Mouse (Mus musculus) neutrophil, adult 65 days (primary cell): ENCODE data around the gene Olfr1416. TPM values are rescaled to one million over a fixed set of nuclear protein-coding genes. Genes with fewer than 3 reads are reported as not detected.

Source experiments
- total RNA-seq: library from RNA; stranded (reverse); gene quantifications from 2 replicates; pipeline ENCODE4 v1.2.4, GENCODE M21; 2023

Olfr1416 gene
- total RNA-seq: not detected in 2 replicates

DNA sequence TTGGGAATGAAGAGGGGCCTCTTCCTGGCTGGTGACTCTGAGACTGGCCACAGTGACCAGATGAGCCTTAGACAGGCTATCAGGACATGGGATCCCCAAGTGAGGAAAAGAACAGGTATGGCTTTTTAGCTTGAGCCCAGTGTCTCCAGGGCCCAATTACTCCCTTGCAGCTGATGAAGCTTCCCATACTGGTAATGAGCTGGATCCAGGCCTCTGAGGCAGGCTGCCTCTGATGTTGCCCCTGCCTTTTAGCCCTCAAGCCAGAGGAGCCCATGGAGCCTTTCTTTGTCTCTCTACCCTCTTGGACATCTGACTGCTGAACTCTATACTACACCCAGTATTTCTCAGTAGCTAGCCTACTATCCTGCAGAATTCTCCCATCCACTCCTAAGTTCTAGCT, at the start of gene Olfr1416:
Olfr1416 (minus strand) TSS at position 101 of the 400 bp plus-strand sequence.

DNA sequence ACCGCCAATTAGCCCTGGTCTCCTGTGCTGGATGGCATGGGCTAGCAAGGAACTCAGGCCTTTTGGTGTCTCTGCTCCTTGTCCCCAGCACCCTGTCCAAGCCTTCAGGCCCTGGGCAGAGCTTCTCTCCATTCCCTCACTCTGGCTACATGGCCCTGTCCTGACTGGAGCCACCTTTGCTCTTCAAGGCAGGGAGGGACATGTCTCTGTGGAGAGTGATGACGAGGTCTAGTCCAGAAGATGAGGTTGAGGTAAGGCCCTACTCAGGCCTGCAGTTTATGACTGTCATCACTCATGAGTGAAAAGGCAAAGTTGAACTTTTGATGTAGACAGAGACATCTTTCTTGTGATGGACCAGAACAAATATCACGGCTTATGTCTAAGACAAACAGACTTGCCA, 33.6 kb upstream of the Olfr1416 start, which contains the start of gene Olfr1414:
Olfr1414 (minus strand) TSS at position 101 of the 400 bp plus-strand sequence.

DNA sequence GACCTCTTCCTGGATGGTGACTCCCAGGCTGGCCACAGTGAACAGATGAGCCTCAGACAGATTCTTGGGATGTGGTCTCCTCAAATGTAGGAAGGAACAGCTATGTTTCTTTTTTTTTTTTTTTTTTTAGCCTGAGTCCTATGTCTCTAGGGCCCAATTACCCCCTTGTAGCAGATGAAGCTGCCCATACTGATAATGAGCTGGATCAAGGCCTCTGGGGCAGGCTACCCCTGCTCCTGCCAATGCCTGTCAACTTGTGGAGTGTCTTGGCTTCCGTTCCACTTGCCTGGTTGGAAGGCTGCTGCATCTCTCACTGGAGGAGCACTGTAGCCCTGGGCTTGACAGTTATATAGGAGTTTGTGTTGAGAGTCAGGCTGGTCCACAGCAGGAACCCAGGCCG, 11.1 kb upstream of the Olfr1416 start, which contains the start of gene Olfr1415:
Olfr1415 (minus strand) TSS at position 101 of the 400 bp plus-strand sequence.

DNA sequence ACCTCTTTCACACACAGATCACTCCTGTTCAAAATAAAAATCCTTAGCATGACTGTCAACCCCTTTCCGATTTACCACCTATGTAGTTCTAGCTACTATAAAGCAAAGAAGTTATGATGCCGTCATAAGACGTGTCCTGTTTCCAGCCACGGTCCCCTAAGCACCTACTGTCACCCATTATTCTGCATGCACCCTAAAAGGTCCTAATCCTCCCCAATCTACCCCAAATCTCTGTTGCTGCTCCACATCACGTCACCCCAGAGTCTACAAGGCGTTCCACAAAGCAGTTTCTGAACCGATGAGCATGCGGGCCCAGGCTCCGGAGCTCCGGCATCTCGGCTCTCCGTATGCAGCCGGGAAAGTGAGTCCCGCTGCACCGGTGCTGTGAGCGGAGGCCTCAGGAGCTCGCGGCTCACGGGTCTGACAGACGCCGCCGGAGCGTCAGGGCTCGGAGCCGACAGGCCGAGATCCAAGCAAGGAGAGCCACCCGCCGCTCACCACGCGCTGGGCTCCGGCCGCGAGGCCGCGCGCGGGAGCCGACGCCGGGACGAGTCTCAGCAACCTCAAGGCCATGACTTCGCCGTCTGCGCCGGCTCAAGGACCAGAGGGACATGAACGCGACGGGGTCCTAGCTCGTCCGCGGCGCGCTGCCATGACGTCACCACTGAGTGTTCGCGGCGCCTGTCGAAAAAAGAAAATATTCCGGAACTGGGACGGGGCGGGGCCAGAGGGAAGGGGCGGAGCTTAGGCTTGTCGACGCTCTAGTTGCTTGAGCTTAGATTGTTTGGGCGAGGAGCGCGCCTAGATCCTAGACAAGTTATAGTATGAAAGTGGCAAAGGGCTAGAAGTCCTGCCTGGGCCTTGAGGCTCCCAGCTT, 11.5 kb downstream of the Olfr1416 start, which contains the start of gene Ndufa10:
Ndufa10 (minus strand) TSS at position 696 of the 877 bp plus-strand sequence.

Other genes starting within 250 kb of the Olfr1416 start
- gene Ndufa10, start 11.3 kb downstream of the Olfr1416 start, total RNA-seq: 59.4 and 69.1 TPM in 2 replicates
- gene Olfr1415, start 11.0 kb upstream of the Olfr1416 start, total RNA-seq: not detected in 2 replicates
- gene Olfr1414, start 33.5 kb upstream of the Olfr1416 start, total RNA-seq: not detected in 2 replicates
- gene Olfr1413, start 86.2 kb upstream of the Olfr1416 start, total RNA-seq: not detected in 2 replicates
- not detected in 2 replicates for gene Olfr1412, start 100.7 kb upstream of the Olfr1416 start, total RNA-seq
- not detected in 2 replicates for gene Olfr1411, start 109.3 kb upstream of the Olfr1416 start, total RNA-seq
- gene Olfr1410, start 120.7 kb upstream of the Olfr1416 start, total RNA-seq: not detected in 2 replicates
- gene Olfr12, start 132.7 kb upstream of the Olfr1416 start, total RNA-seq: not detected in 2 replicates
- gene Cops9, start 156.9 kb upstream of the Olfr1416 start, total RNA-seq: 109 and 139 TPM in 2 replicates
- 2.6 and 4.1 TPM in 2 replicates for gene Otos, start 163.7 kb upstream of the Olfr1416 start, total RNA-seq